Mouse (Mus musculus): ENCODE results near the gene Rnf214.

DNA sequence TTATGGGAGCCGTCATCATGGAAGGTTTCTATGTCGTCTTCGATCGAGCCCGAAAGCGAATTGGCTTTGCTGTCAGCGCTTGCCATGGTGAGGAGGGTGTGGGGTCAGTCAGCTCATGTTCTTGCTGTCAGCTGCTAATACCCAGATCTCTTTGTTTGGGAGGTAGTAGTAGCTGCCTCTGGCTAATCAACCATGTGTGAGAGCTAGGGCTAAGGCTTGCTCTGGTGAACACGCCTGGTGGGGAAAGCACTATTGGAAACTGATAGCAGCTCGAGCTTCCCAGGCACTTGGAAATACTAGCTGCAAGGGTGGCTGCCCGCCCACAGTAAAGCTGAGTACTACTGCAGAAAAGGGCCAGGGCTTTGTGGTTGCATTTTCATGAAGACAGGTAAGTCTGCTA lies 47.3 kb downstream of the Rnf214 start:
- TF ChIP-seq CTCF (IDR thresholded peaks at IDR 0.05; ENCODE audit: low read depth) (no peak), EP300 (IDR thresholded peaks at IDR 0.05; ENCODE audit: low read depth) (no peak)

Measured in liver, postnatal 0 days (tissue).